Mouse (Mus musculus) MEL (cell line): Measurements from ENCODE around the gene Supt3. TPM values are rescaled to one million over a fixed set of nuclear protein-coding genes. Genes with fewer than 3 reads are reported as not detected.
A peak's percentile ranks its signal among the peaks of the same experiment; 100 is the strongest.

ENCODE experiments used
- DNase-seq: peaks from one replicate; pipeline ENCODE4 v3.0.0; 2011; ENCODE audit warnings: low read depth, low spot score
- H3K27ac ChIP-seq: 2 replicates; pipeline ENCODE4 v1.5.1; 2012; ENCODE audit warnings: low read depth, mild to moderate bottlenecking, control low read depth, low read length, moderate library complexity; ENCODE audit not compliant: control insufficient read depth
- H3K27me3 ChIP-seq, 2 experiments: fragments of 150-350 bp in 1 of 2; sonication (generic) in 1 of 2; 2 replicates each; pipeline ENCODE4 v1.6.1; 2012; ENCODE audit warnings: low read length in 2 of 2, mild to moderate bottlenecking in 2 of 2, improper control_type of control experiment in 1 of 2, moderate library complexity in 1 of 2; ENCODE audit not compliant: insufficient read depth in 2 of 2, control insufficient read depth in 1 of 2
- H3K36me3 ChIP-seq, 2 experiments: 2 replicates each; pipeline ENCODE4 v1.6.1; 2012 to 2014; ENCODE audit warnings: low read length in 2 of 2, improper control_type of control experiment in 1 of 2, inconsistent platforms in 1 of 2, mild to moderate bottlenecking in 1 of 2; ENCODE audit not compliant: insufficient read depth in 2 of 2, control insufficient read depth in 1 of 2
- H3K4me1 ChIP-seq, 2 experiments: fragments of 150-350 bp in 1 of 2; sonication (generic) in 1 of 2; 2 replicates each; pipeline ENCODE4 v1.6.1; 2012; ENCODE audit warnings: low read length in 2 of 2, improper control_type of control experiment in 1 of 2, mild to moderate bottlenecking in 1 of 2; ENCODE audit not compliant: insufficient read depth in 2 of 2, control insufficient read depth in 1 of 2
- H3K4me3 ChIP-seq, 2 experiments: fragments of 150-350 bp in 1 of 2; sonication (generic) in 1 of 2; 2 replicates each; pipeline ENCODE4 v1.5.1; 2012; ENCODE audit warnings: low read depth in 2 of 2, low read length in 2 of 2, mild to moderate bottlenecking in 2 of 2, moderate library complexity in 2 of 2, control low read depth in 1 of 2, improper control_type of control experiment in 1 of 2; ENCODE audit not compliant: control insufficient read depth in 1 of 2, insufficient read depth in 1 of 2
- H3K79me2 ChIP-seq: 2 replicates; pipeline ENCODE4 v1.6.1; 2012; ENCODE audit warnings: mild to moderate bottlenecking, low read length, moderate library complexity; ENCODE audit not compliant: control insufficient read depth, poor library complexity, insufficient read depth
- H3K9ac ChIP-seq: 2 replicates; pipeline ENCODE4 v1.6.1; 2012; ENCODE audit warnings: low read depth, mild to moderate bottlenecking, control low read depth, low read length, moderate library complexity; ENCODE audit not compliant: control insufficient read depth, poor library complexity, severe bottlenecking
- H3K9me3 ChIP-seq: fragments of 150-350 bp; sonication (generic); replicated peaks from 2 replicates; pipeline ENCODE4 v1.6.1; 2012; ENCODE audit warnings: mild to moderate bottlenecking, low read length, improper control_type of control experiment, moderate library complexity; ENCODE audit not compliant: insufficient read depth
- CTCF ChIP-seq, 3 experiments: IDR thresholded peaks in 2 of 3; conservative IDR thresholded peaks in 1 of 3; 2 replicates each; pipeline ENCODE4 v1.5.1; 2011 to 2012; ENCODE audit warnings: low read length in 3 of 3, low read depth in 2 of 3, mild to moderate bottlenecking in 2 of 3, improper control_type of control experiment in 1 of 3, inconsistent platforms in 1 of 3, mixed read lengths in 1 of 3, moderate library complexity in 1 of 3; ENCODE audit not compliant: control insufficient read depth in 1 of 3, insufficient read depth in 1 of 3, poor library complexity in 1 of 3, severe bottlenecking in 1 of 3
- EP300 ChIP-seq, 2 experiments: IDR thresholded peaks; 2 replicates each; pipeline ENCODE4 v1.6.1; 2011; ENCODE audit warnings: improper control_type of control experiment in 2 of 2, low read length in 2 of 2, low read depth in 1 of 2, mild to moderate bottlenecking in 1 of 2
- GATA1 ChIP-seq: IDR thresholded peaks from 2 replicates; pipeline ENCODE4 v1.6.1; 2011; ENCODE audit warnings: low read depth, low read length, improper control_type of control experiment
- MAX ChIP-seq: IDR thresholded peaks from 2 replicates; pipeline ENCODE4 v1.6.1; 2011; ENCODE audit warnings: low read length, improper control_type of control experiment
- MXI1 ChIP-seq: IDR thresholded peaks from 2 replicates; pipeline ENCODE4 v1.6.1; 2011; ENCODE audit warnings: mild to moderate bottlenecking, low read depth, low read length, improper control_type of control experiment
- MYB ChIP-seq: IDR thresholded peaks from 2 replicates; pipeline ENCODE4 v1.6.1; 2011; ENCODE audit warnings: mild to moderate bottlenecking, low read depth, low read length, improper control_type of control experiment
- NRF1 ChIP-seq: IDR thresholded peaks from 2 replicates; pipeline ENCODE4 v1.6.1; 2014; ENCODE audit warnings: low read depth, mild to moderate bottlenecking, inconsistent platforms, low read length, improper control_type of control experiment, moderate library complexity; ENCODE audit not compliant: poor library complexity, insufficient read depth, severe bottlenecking
- POLR2AphosphoS2 ChIP-seq: IDR thresholded peaks from 2 replicates; pipeline ENCODE4 v1.6.1; 2011; ENCODE audit warnings: low read length, improper control_type of control experiment
- TCF12 ChIP-seq: IDR thresholded peaks from 2 replicates; pipeline ENCODE4 v1.6.1; 2014; ENCODE audit warnings: low read depth, mild to moderate bottlenecking, inconsistent platforms, low read length, improper control_type of control experiment, moderate library complexity
- UBTF ChIP-seq: IDR thresholded peaks from 2 replicates; pipeline ENCODE4 v1.6.1; 2012; ENCODE audit warnings: low read depth, mild to moderate bottlenecking, inconsistent platforms, low read length, improper control_type of control experiment, moderate library complexity, borderline replicate concordance; ENCODE audit not compliant: insufficient read depth
- ZKSCAN1 ChIP-seq: IDR thresholded peaks from 2 replicates; pipeline ENCODE4 v1.6.1; 2012; ENCODE audit warnings: low read depth, mild to moderate bottlenecking, inconsistent platforms, low read length, improper control_type of control experiment, moderate library complexity
- ZMIZ1 ChIP-seq: IDR thresholded peaks from 2 replicates; pipeline ENCODE4 v1.6.1; 2012; ENCODE audit warnings: low read depth, mild to moderate bottlenecking, inconsistent platforms, low read length, improper control_type of control experiment, moderate library complexity
- ZNF384 ChIP-seq: IDR thresholded peaks from 2 replicates; pipeline ENCODE4 v1.6.1; 2012; ENCODE audit warnings: low read depth, mild to moderate bottlenecking, inconsistent platforms, low read length, improper control_type of control experiment
- polyA plus RNA-seq, 2 experiments: library from polyadenylated mRNA; stranded (reverse) in 1 of 2; unstranded in 1 of 2; fragments of >175 nt in 1 of 2; fragments of >200 nt in 1 of 2; gene quantifications; 2 replicates each; pipeline versions ENCODE4 v1.2.1 to v1.2.4; 2012; ENCODE audit warnings: low replicate concordance in 2 of 2, low read depth in 1 of 2; ENCODE audit not compliant: insufficient read length in 2 of 2, insufficient read depth in 1 of 2, missing spikeins in 1 of 2
- total RNA-seq: library from RNA; depleted of rRNA; stranded (reverse); fragments of 300-350 nt; gene quantifications from 2 replicates; pipeline ENCODE4 v1.2.3, GENCODE M21; 2012

Supt3 gene
- total and polyA plus RNA-seq, 3 experiments: 7.0 to 28.6 TPM; not detected in 1

GRCm38 (mm10) chr17:44780353-44780752 is 3.4 kb downstream of the Supt3 start:
- DNase-seq: no peak
- Histone ChIP-seq H3K9ac (no peak overlapping the region), H3K27ac (no peak overlapping the region), H3K4me3 (no peak overlapping the region), H3K27me3 (no peaks in the 10 kb centered on the region), H3K36me3 (peaks cover 0 to 36% of the 10 kb centered on the region in 2 experiments; a peak in 2 of 4 replicates), H3K79me2 (peaks cover 3% of the 10 kb centered on the region; the same call in 1 of the 2 replicates), H3K4me1 (peaks cover 15% of the 10 kb centered on the region in 2 experiments), H3K9me3 (no peaks in the 10 kb centered on the region)
- TF ChIP-seq GATA1: peak; percentile 54; the same call in 1 of the 2 replicates
- peak; percentile 42 to 66; a peak in 2 of 4 replicates for TF ChIP-seq EP300 (IDR thresholded peaks at IDR 0.05; ENCODE audit: low read depth in 1 of 2, low read length in 2 of 2)
- peak; percentile 48; the same call in 1 of the 2 replicates for TF ChIP-seq TCF12
- no peak for TF ChIP-seq ZNF384

GRCm38 (mm10) chr17:44782366-44782765 is 5.4 kb downstream of the Supt3 start:
- Histone ChIP-seq H3K27ac (no peak overlapping the region), H3K27me3 (no peaks in the 10 kb centered on the region), H3K9ac (no peak overlapping the region), H3K36me3 (peaks cover 0 to 36% of the 10 kb centered on the region in 2 experiments; a peak in 2 of 4 replicates), H3K4me3 (no peak overlapping the region), H3K9me3 (no peaks in the 10 kb centered on the region), H3K79me2 (peaks cover 2% of the 10 kb centered on the region; the same call in 1 of the 2 replicates), H3K4me1 (peaks cover 15% of the 10 kb centered on the region in 2 experiments)
- TF ChIP-seq CTCF (IDR thresholded peaks at IDR 0.05 in 2 of 3, conservative IDR thresholded peaks at IDR 0.05 in 1 of 3; ENCODE audit: control insufficient read depth in 1 of 3, insufficient read depth in 1 of 3, low read depth in 2 of 3, low read length in 3 of 3, poor library complexity in 1 of 3, severe bottlenecking in 1 of 3) (no peak), ZNF384 (0 out of 2 replicates have a peak, but pooled peaks have one; percentile 18), NRF1 (no peak)
- DNase-seq: no peak

GRCm38 (mm10) chr17:44783143-44783542 is 6.2 kb downstream of the Supt3 start:
- H3K9me3 ChIP-seq: no peaks in the 10 kb centered on the region
- DNase-seq: peak; percentile 73
- H3K27ac ChIP-seq: 0 out of 2 replicates have a peak overlapping the region, but pooled peaks have one; percentile 31
- no peaks in the 10 kb centered on the region for H3K79me2 ChIP-seq
- H3K36me3 ChIP-seq: peaks cover 0 to 33% of the 10 kb centered on the region in 2 experiments; a peak in 2 of 4 replicates
- no peak overlapping the region for H3K4me3 ChIP-seq
- no peak overlapping the region for H3K9ac ChIP-seq
- no peak for TF ChIP-seq POLR2AphosphoS2
- TF ChIP-seq EP300 (IDR thresholded peaks at IDR 0.05; ENCODE audit: low read depth in 1 of 2, low read length in 2 of 2): peak in 1 of 2 experiments; percentile 46; a peak in 2 of 4 replicates
- no peak for TF ChIP-seq UBTF
- no peak for TF ChIP-seq TCF12
- no peak for TF ChIP-seq ZMIZ1
- no peak for TF ChIP-seq MXI1
- 0 out of 2 replicates have a peak, but pooled peaks have one; percentile 63 for TF ChIP-seq ZKSCAN1
- no peak for TF ChIP-seq MAX
- TF ChIP-seq MYB: no peak
- TF ChIP-seq ZNF384: peak; percentile 72
- H3K4me1 ChIP-seq: peaks cover 14 to 15% of the 10 kb centered on the region in 2 experiments
- no peaks in the 10 kb centered on the region for H3K27me3 ChIP-seq
